Mouse (Mus musculus): Measurements from ENCODE around the gene Inpp5b.
"Not testable (repeated sequence)": the region's sequence is repeated elsewhere in the genome, so short reads cannot be mapped to it uniquely, and the experiment has no call there.

Inpp5b gene

GRCm38 (mm10) chr4:124710776-124711291, 30.8 kb upstream of the Inpp5b start:
- DNase-seq = peak; percentile 54 to 58

- DNase-seq = no peak
Measured at GRCm38 (mm10) chr4:124712618-124713017, 29.0 kb upstream of the Inpp5b start.

DNA sequence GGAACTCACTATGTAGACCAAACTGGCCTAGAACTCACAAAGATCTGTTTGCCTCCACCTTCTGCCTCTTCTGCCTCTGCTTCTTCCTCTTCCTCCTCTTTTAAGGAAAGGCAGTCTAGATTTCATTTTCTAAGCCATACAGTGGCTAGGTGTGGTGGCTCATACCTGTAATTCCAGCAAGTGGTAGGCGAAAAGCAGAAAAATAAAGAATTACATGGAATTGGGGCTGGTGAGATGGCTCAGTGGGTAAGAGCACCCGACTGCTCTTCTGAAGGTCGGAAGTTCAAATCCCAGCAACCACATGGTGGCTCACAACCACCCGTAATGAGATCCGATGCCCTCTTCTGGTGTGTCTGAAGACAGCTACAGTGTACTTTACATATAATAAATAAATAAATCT, 27.8 kb upstream of the Inpp5b start:
- not testable (repeated sequence) for DNase-seq

GRCm38 (mm10) chr4:124714545-124715481, 26.8 kb upstream of the Inpp5b start, which contains the start of gene Sf3a3:
Sf3a3 (plus strand) TSS chr4:124714776.
- DNase-seq = peak; percentile 94 to 96

GRCm38 (mm10) chr4:124719101-124719500, 22.5 kb upstream of the Inpp5b start:
- DNase-seq = no peak

- no peak for DNase-seq
Measured at GRCm38 (mm10) chr4:124726121-124726520, 15.5 kb upstream of the Inpp5b start.

- no peak for DNase-seq
Measured at GRCm38 (mm10) chr4:124736952-124737351, 4.7 kb upstream of the Inpp5b start.

DNA sequence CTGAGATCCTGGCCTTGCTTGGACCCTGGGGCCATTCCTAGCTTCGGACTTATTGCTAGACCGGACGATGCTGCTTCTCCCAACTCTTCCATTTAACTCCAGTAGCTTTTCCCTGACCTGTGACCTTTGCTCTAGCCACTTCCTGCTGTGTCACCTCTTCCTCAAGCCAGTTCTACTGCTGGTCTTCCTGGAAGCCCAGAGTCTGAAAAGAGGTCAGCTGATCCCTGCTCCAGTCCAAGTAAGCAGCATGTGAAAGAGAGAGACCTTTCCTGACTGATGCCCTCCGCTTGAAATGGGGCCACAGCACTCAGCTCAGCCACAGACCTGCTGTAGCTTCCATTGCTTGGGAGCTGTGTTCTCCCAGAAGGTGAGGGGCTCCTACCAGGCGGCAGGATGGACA, 4.2 kb upstream of the Inpp5b start:
- no peak for DNase-seq

DNA sequence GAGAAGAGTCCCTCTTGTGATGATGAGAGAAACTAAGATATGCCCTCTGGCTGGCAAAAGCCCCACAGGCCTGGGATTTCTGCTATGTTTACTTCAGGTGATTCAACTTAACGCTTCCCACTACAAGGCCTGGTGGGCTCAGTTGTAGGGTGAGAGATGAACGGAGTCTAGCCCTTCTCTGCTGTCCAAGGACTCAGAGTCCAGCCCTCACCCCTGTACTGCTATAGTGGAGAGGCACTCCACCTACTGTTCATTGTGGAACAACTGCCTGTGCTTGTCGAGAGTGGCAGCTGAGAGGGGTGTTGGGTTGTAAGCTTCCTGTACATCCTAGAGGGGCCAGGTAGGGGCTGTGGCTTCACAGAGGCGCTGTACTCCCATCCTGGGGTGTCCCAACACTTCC, 3.6 kb upstream of the Inpp5b start:
- DNase-seq = no peak

DNA sequence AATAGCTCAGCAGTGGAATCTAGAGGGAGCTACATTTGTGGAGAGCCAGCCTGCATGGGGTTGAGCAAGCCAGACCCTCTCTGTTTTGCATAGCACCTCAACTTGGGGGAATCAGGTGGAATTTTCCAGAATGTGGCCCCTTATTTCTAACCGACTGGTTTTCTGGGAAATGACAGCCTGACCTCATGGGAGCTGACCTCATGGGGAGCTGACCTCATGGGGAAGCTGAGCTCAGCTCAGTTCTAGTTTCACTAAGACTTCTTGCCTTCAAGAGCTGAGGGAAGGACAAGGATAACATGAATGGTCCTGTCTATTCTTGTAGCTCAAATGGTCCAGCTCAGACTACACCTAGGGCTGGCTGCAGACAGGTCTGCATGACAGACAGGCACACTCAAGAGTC, 2.9 kb upstream of the Inpp5b start:
- no peak for DNase-seq

DNA sequence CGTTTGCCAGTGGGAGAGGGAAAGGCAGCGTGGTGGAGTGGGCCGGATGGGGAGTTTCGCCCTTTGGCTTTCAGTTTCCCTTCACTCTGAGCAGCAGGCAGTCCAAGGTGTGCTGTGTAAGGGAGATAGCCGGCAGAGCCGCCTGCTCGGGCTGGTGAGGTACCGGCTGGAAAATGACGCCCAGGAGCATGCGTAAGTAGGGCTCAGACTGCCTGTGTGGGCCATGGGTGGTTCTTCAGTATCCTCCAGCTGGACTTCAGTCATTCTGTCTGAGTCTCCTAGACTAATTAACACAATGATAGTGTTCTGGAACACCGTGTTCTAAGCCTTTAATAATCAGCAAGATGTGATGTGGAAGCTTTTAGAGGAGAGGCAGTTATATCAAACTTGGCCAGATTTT, 1.2 kb downstream of the Inpp5b start:
- no peak for DNase-seq

GRCm38 (mm10) chr4:124746577-124746976, 4.9 kb downstream of the Inpp5b start:
- DNase-seq = no peak

- DNase-seq = no peak
Measured at GRCm38 (mm10) chr4:124747851-124748250, 6.2 kb downstream of the Inpp5b start.

DNA sequence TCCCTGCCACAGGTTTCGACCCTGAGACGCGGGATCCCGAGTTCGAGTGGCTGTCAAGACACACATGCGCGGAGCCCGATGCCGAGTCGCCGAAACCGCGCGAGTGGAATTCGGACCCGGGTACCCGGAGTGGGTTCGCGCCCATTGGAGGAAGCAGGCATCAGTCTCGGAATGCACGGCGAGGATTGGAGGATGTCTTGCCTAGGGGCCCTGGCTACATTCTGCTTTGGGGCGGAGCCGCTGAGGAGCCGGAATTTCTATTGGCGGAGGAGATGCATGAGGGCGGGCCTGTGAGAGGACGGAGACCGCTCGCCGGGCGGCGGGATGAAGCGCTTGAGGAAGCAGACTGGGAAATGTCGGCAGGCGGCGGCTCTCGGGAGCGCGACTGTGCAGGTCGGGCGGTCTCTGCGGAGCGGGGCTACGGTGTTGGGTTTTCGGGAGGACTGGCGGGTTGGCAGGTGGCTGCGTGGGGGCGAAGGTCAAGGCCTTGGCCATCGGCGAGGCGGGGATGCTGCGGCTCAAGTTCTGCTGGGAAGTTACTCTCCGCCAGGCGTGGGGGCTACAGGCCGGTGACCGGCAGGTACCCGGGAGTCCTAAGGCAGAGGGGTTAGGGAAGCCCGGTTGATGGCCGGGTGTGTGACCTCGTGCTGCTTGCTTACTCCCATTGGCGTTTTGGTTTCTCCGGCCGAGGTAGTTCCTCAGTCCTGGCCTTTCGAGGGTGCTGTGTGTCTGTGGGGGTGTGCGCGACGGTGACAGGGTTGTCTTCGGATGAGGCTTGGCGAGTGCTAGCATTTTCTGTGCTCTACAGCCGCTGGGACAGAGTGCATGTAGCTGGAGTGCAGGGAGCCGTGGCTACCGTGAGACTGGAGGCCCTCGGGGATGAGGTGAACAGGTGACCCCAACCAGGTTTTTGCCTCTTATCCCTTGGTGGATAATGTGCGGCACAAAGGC, 9.9 kb downstream of the Inpp5b start:
- peak; percentile 99 for DNase-seq

GRCm38 (mm10) chr4:124752281-124753199, 10.9 kb downstream of the Inpp5b start:
- peak in 1 of 2 experiments; percentile 22 for DNase-seq

- no peak for DNase-seq
Measured at GRCm38 (mm10) chr4:124755526-124755925, 13.9 kb downstream of the Inpp5b start.

GRCm38 (mm10) chr4:124759305-124759811, 17.7 kb downstream of the Inpp5b start:
- DNase-seq = no peak

DNA sequence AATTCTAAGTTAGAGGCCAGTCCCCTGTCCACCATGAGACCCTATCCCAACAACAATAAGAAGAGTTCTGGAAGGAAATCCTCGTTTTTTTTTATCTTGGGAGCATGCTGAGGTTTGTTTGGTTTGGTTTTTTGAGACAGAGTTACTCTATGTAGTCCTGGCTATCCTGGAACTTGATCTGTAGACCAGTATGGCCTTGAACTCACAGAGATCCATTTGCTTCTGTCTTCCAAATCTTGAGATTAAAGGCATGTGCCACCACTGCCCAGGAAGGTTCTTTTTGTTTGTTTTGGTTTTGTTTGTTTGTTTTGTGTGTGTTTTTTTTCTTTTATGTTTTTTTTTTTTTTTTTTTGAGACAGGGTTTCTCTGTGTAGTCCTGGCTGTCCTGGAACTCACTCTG, 19.6 kb downstream of the Inpp5b start:
- DNase-seq = no peak

DNA sequence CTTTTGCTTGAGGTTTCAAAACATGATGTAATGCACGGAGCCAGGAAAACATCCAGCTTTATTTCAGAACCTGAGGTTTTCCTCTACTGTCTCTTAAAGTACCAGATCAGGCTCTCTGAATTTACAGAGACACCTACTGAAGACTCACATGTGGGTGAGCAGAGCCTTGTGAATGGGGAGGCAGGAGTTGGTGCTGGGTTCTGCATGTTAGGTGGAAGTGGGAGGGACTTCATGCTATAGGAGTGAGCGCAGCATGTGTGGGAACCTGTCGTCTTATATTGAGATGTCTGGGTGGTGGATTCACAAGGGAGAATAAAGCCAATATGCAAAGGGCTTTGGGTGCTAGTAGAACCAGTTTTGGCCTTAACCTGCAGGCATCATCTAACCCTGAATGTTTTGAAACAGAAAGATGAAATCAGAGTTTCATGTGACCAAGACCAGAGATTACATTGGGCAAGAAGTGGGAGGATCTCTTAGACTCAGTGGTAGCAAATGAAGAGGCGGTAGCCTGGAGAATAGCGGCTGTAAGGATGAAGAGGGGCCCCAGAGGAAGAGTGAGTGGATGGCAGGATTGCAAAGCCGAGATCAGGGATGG, 21.3 kb downstream of the Inpp5b start:
- DNase-seq = no peak

GRCm38 (mm10) chr4:124765802-124766565, 24.3 kb downstream of the Inpp5b start:
- DNase-seq = no peak

DNA sequence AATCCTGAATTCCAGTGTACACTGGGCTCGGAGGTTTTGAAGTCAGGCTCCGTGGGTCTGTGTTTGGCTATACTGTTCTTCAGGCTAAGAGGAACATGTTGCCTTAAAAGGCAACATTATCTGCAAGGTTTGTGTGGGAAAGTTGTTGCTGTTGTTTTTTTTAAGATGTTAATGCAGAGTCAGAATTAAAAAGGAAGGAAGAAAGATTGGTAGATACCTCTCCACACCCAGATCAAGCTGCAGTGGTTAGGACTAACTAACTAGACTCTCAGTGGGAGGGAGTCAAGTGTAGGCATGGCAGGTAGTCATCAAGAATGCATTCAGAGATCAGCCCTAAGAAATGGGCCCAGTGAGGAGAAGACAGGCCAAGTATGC, 24.9 kb downstream of the Inpp5b start:
- no peak for DNase-seq

Data from cerebellum, postnatal 14 days (tissue).